ENCODE assay signal across 9 mouse cellular contexts in the genomic region with DNA sequence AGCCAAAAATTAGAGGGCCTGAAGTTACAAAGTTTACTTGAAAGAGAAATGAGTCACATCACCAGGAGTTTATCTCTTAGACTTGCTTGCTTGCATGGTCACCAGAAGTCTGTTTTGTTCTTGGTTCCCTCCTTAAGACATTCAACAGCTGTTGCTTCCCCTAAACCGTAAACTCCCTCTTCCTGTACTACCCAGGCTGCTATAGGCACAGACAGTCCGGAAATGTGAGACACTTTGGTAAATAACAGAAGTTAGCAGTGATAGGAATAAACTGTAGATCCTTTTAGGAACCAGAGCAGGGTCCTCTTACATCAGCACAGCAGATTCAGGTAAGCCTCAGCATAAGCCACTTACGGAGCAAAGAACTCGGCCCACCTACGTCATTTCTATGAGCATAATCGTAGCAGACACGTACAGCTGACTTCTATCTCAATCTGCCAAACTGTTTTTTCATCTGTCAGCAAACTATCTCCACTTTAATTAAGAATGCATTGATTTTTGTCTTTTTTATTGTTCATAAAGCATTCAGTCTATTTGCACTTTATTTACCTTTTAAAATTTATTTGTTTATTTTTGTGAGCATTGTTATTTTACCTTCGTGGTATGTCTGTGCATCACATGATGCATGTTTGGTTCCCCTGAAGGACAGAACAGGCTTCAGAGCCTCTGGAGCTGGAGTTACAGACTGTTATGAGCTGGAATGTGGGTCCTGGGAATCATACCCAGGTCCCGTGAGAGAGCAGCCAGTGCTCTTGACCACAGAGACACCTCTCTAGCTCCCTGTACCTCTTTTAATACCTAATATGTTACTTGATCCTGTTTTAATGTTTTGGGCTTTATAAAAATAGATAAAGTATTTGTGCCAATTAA. TPM values are rescaled to one million over a fixed set of nuclear protein-coding genes. Genes with fewer than 3 reads are reported as not detected.
A peak's percentile ranks its signal among the peaks of the same experiment; 100 is the strongest.
DNase-seq lines count a peak whose midpoint lies in the region; ATAC-seq and TF ChIP-seq lines count a peak whose summit lies in the region.
"Had no signal": no experiment of that assay in that cellular context is flagged by ENCODE, and none has a peak within 500 bp of the region (broad histone marks: within the 10 kb centered on the region; RNA-seq: fewer than 3 reads in every experiment).

No protein-coding gene starts in this region.

- H3K4me2 ChIP-seq in lung, embryonic 15.5 days: peak overlapping the region; percentile 45
- H3K4me2 ChIP-seq in heart, embryonic 13.5 days: peak overlapping the region; percentile 19; the same call in 1 of the 2 replicates
- peak overlapping the region; percentile 49 for H3K4me2 ChIP-seq in lung, embryonic 16.5 days (ENCODE audit: low read depth, low read length)
- peak overlapping the region; percentile 12 for H3K4me2 ChIP-seq in stomach, embryonic 16.5 days (ENCODE audit: low read depth, low read length)
- no peak overlapping the region for H3K4me2 ChIP-seq in hindbrain, embryonic 16.5 days (ENCODE audit: low read length)
- H3K4me2 ChIP-seq: embryonic facial prominence, embryonic 12.5 days had no signal

- H3K36me3 ChIP-seq in lung, embryonic 15.5 days: no peaks in the 10 kb centered on the region
- H3K36me3 ChIP-seq in heart, embryonic 13.5 days: no peaks in the 10 kb centered on the region
- H3K36me3 ChIP-seq in lung, embryonic 16.5 days (ENCODE audit: control insufficient read depth, insufficient read depth, low read length): no peaks in the 10 kb centered on the region
- no peaks in the 10 kb centered on the region for H3K36me3 ChIP-seq in stomach, embryonic 16.5 days (ENCODE audit: control insufficient read depth, insufficient read depth, low read length)
- H3K36me3 ChIP-seq in hindbrain, embryonic 16.5 days (ENCODE audit: control insufficient read depth, insufficient read depth, low read length): no peaks in the 10 kb centered on the region
- H3K36me3 ChIP-seq: embryonic facial prominence, embryonic 12.5 days; midbrain, embryonic 10.5 days had no signal

- H3K9me3 ChIP-seq in lung, embryonic 15.5 days: no peaks in the 10 kb centered on the region
- H3K9me3 ChIP-seq in heart, embryonic 13.5 days: no peaks in the 10 kb centered on the region
- no peaks in the 10 kb centered on the region for H3K9me3 ChIP-seq in lung, embryonic 16.5 days (ENCODE audit: control insufficient read depth, low read length)
- no peaks in the 10 kb centered on the region for H3K9me3 ChIP-seq in stomach, embryonic 16.5 days (replicated peaks; ENCODE audit: control insufficient read depth, low read length)
- 0 out of 2 replicates have a peak, but pooled peaks cover 2% of the 10 kb centered on the region for H3K9me3 ChIP-seq in hindbrain, embryonic 16.5 days (ENCODE audit: control insufficient read depth, low read length)
- H3K9me3 ChIP-seq: embryonic facial prominence, embryonic 12.5 days; midbrain, embryonic 10.5 days had no signal

- WGBS in lung, embryonic 15.5 days: 23% methylated on average over 9 of the region's 9 CpGs
- WGBS in lung, adult 2 months: 29% methylated on average over 9 of the region's 9 CpGs
- 49% methylated on average over 9 of the region's 9 CpGs for WGBS in heart, embryonic 13.5 days
- 31% methylated on average over 9 of the region's 9 CpGs for WGBS in lung, embryonic 16.5 days
- WGBS in stomach, embryonic 16.5 days: 40% methylated on average over 9 of the region's 9 CpGs
- 86% methylated on average over 9 of the region's 9 CpGs for WGBS in hindbrain, embryonic 16.5 days

- H3K4me1 ChIP-seq in lung, embryonic 15.5 days: no peaks in the 10 kb centered on the region
- H3K4me1 ChIP-seq in lung, adult 2 months (ENCODE audit: control insufficient read depth, insufficient read depth, low read length): 0 out of 2 replicates have a peak, but pooled peaks cover 2% of the 10 kb centered on the region
- H3K4me1 ChIP-seq in heart, embryonic 13.5 days: peaks cover 4% of the 10 kb centered on the region; the same call in 1 of the 2 replicates
- no peaks in the 10 kb centered on the region for H3K4me1 ChIP-seq in lung, embryonic 16.5 days (replicated peaks; ENCODE audit: control insufficient read depth, insufficient read depth, low read length)
- no peaks in the 10 kb centered on the region for H3K4me1 ChIP-seq in stomach, embryonic 16.5 days (ENCODE audit: control insufficient read depth, insufficient read depth, low read length)
- H3K4me1 ChIP-seq in hindbrain, embryonic 16.5 days (ENCODE audit: control insufficient read depth, insufficient read depth, low read depth, low read length): no peaks in the 10 kb centered on the region
- H3K4me1 ChIP-seq: embryonic facial prominence, embryonic 12.5 days; midbrain, embryonic 10.5 days had no signal

- H3K4me3 ChIP-seq in lung, embryonic 15.5 days: peak overlapping the region; percentile 22; the same call in 1 of the 2 replicates
- no peak overlapping the region for H3K4me3 ChIP-seq in lung, adult 2 months (replicated peaks; ENCODE audit: extremely low read depth, low read depth, low read length)
- no peak overlapping the region for H3K4me3 ChIP-seq in heart, embryonic 13.5 days
- H3K4me3 ChIP-seq in lung, embryonic 16.5 days (ENCODE audit: low read length): peak overlapping the region; percentile 18; the same call in 1 of the 2 replicates
- no peak overlapping the region; the same call in 1 of the 2 replicates for H3K4me3 ChIP-seq in stomach, embryonic 16.5 days (replicated peaks; ENCODE audit: low read length)
- H3K4me3 ChIP-seq in hindbrain, embryonic 16.5 days (ENCODE audit: low read length): no peak overlapping the region
- H3K4me3 ChIP-seq: embryonic facial prominence, embryonic 12.5 days; midbrain, embryonic 10.5 days had no signal

- no peaks in the 10 kb centered on the region for H3K27me3 ChIP-seq in lung, embryonic 15.5 days
- no peaks in the 10 kb centered on the region for H3K27me3 ChIP-seq in heart, embryonic 13.5 days (replicated peaks)
- H3K27me3 ChIP-seq in lung, embryonic 16.5 days (ENCODE audit: control insufficient read depth, insufficient read depth, low read depth, low read length): no peaks in the 10 kb centered on the region
- H3K27me3 ChIP-seq in stomach, embryonic 16.5 days (ENCODE audit: control insufficient read depth, insufficient read depth, low read length): no peaks in the 10 kb centered on the region
- H3K27me3 ChIP-seq in hindbrain, embryonic 16.5 days (replicated peaks; ENCODE audit: control insufficient read depth, insufficient read depth, low read length): no peaks in the 10 kb centered on the region
- H3K27me3 ChIP-seq: embryonic facial prominence, embryonic 12.5 days had no signal

- no peak overlapping the region for H3K9ac ChIP-seq in lung, embryonic 15.5 days
- no peak overlapping the region for H3K9ac ChIP-seq in heart, embryonic 13.5 days
- H3K9ac ChIP-seq in lung, embryonic 16.5 days (ENCODE audit: low read length): peak overlapping the region; percentile 52
- H3K9ac ChIP-seq in stomach, embryonic 16.5 days (ENCODE audit: low read length): no peak overlapping the region
- no peak overlapping the region for H3K9ac ChIP-seq in hindbrain, embryonic 16.5 days (ENCODE audit: low read depth, low read length)
- H3K9ac ChIP-seq: embryonic facial prominence, embryonic 12.5 days had no signal

- ATAC-seq in lung, embryonic 15.5 days (ENCODE audit: borderline replicate concordance, extremely low read depth, low FRiP score, low TSS enrichment): peak; percentile 89; the same call in 1 of the 2 replicates
- ATAC-seq in heart, embryonic 13.5 days (ENCODE audit: extremely low read depth, insufficient number of reproducible peaks, low FRiP score, low TSS enrichment): no peak
- peak; percentile 97 for ATAC-seq in lung, embryonic 16.5 days (ENCODE audit: low read depth)
- peak; percentile 83 for ATAC-seq in stomach, embryonic 16.5 days (ENCODE audit: insufficient read depth, low FRiP score)
- no peak for ATAC-seq in hindbrain, embryonic 16.5 days

- no peak for TF ChIP-seq POLR2A in lung, adult 2 months (IDR thresholded peaks at IDR 0.05; ENCODE audit: borderline replicate concordance, extremely low read depth, low read depth, low read length)

- peak overlapping the region; percentile 67; the same call in 1 of the 2 replicates for H3K27ac ChIP-seq in lung, embryonic 15.5 days
- 0 out of 2 replicates have a peak overlapping the region, but pooled peaks have one; percentile 17 for H3K27ac ChIP-seq in heart, embryonic 13.5 days (replicated peaks)
- peak overlapping the region; percentile 72 for H3K27ac ChIP-seq in lung, embryonic 16.5 days (ENCODE audit: low read length)
- H3K27ac ChIP-seq in stomach, embryonic 16.5 days (ENCODE audit: low read length): peak overlapping the region; percentile 72
- no peak overlapping the region for H3K27ac ChIP-seq in hindbrain, embryonic 16.5 days (ENCODE audit: low read depth, low read length)
- H3K27ac ChIP-seq: embryonic facial prominence, embryonic 12.5 days; midbrain, embryonic 10.5 days had no signal

- no peak for DNase-seq in lung, adult 2 months
- no peak for DNase-seq in cerebellum, postnatal 36 days

- no peak for TF ChIP-seq CTCF in lung, adult 2 months (IDR thresholded peaks at IDR 0.05; ENCODE audit: insufficient read depth, low read length)

RNA-seq across cellular contexts. Expression of gene Ednrb, which starts 58.9 kb away (rescaled TPM):
- 149 and 153 TPM in 2 replicates for polyA plus RNA-seq in lung, embryonic 15.5 days (2015; fragmentation: Nextera tagmentation; extraction: Ambion mirVana)
- polyA plus RNA-seq in lung, adult 2 months (2012; rRNA removed): 24.3 and 36.2 TPM in 2 replicates
- polyA plus RNA-seq in heart, embryonic 13.5 days (2015; fragmentation: Nextera tagmentation; extraction: Ambion mirVana): 102 and 107 TPM in 2 replicates
- polyA plus RNA-seq in lung, embryonic 16.5 days (2015; fragmentation: Nextera tagmentation; extraction: Ambion mirVana): 170 and 172 TPM in 2 replicates
- 109 and 112 TPM in 2 replicates for polyA plus RNA-seq in stomach, embryonic 16.5 days (2015; fragmentation: Nextera tagmentation; extraction: Ambion mirVana)
- 139 and 159 TPM in 2 replicates for polyA plus RNA-seq in hindbrain, embryonic 16.5 days (2015; fragmentation: Nextera tagmentation; extraction: Ambion mirVana)

Comparison
In these comparisons a context has a peak if more than half of its experiments do, and no peak if none do; other contexts are left out.
1. H3K4me3 ChIP-seq: peak in lung, embryonic 15.5 days (single experiment) and lung, embryonic 16.5 days (single experiment); none in lung, adult 2 months (single experiment), heart, embryonic 13.5 days (single experiment), stomach, embryonic 16.5 days (single experiment) and hindbrain, embryonic 16.5 days (single experiment).
2. ATAC-seq: peak in lung, embryonic 15.5 days (single experiment), lung, embryonic 16.5 days (single experiment) and stomach, embryonic 16.5 days (single experiment); none in heart, embryonic 13.5 days (single experiment) and hindbrain, embryonic 16.5 days (single experiment).